ENCODE assay signal across 9 mouse cellular contexts in genomic region chrX:159696545-159696944, GRCm38 (mm10).
DNase-seq lines count a peak whose midpoint lies in the region; ATAC-seq and TF ChIP-seq lines count a peak whose summit lies in the region.
"Had no signal": no experiment of that assay in that cellular context is flagged by ENCODE, and none has a peak within 500 bp of the region (broad histone marks: within the 10 kb centered on the region; RNA-seq: fewer than 3 reads in every experiment).

No protein-coding gene starts in this region.

- H3K4me1 ChIP-seq in thymus, adult 2 months (replicated peaks; ENCODE audit: control insufficient read depth, insufficient read depth, low read length), result peaks cover 10% of the 10 kb centered on the region
- peaks cover 1% of the 10 kb centered on the region; the same call in 1 of the 2 replicates for H3K4me1 ChIP-seq in bone marrow, adult 2 months (ENCODE audit: control insufficient read depth, insufficient read depth, low read length)
- H3K4me1 ChIP-seq in midbrain, embryonic 14.5 days (ENCODE audit: control insufficient read depth, insufficient read depth, low read length), result 0 out of 2 replicates have a peak, but pooled peaks cover 2% of the 10 kb centered on the region
- H3K4me1 ChIP-seq: liver, embryonic 15.5 days had no signal

- TF ChIP-seq CTCF in thymus, adult 2 months (IDR thresholded peaks at IDR 0.05; ENCODE audit: borderline replicate concordance, control insufficient read depth, extremely low read depth, insufficient read depth, low read length, poor library complexity), result no peak
- no peak for TF ChIP-seq CTCF in bone marrow, adult 2 months (IDR thresholded peaks at IDR 0.05; ENCODE audit: control insufficient read depth, insufficient read depth, low read length)

- H3K36me3 ChIP-seq in thymus, adult 2 months (ENCODE audit: control insufficient read depth, insufficient read depth, low read length), result no peaks in the 10 kb centered on the region
- H3K36me3 ChIP-seq in midbrain, embryonic 14.5 days (ENCODE audit: control insufficient read depth, insufficient read depth, low read length), result no peaks in the 10 kb centered on the region
- H3K36me3 ChIP-seq: liver, embryonic 15.5 days had no signal

- 3% methylated on average over 2 of the region's 2 CpGs for WGBS in thymus, adult 2 months
- 5% methylated on average over 2 of the region's 2 CpGs for WGBS in bone marrow, adult 2 months
- 44% methylated on average over 2 of the region's 2 CpGs for WGBS in midbrain, embryonic 14.5 days

- H3K9me3 ChIP-seq in midbrain, embryonic 14.5 days (ENCODE audit: control insufficient read depth, low read length), result no peaks in the 10 kb centered on the region
- H3K9me3 ChIP-seq: liver, embryonic 15.5 days had no signal

- no peak overlapping the region for H3K4me3 ChIP-seq in thymus, adult 2 months (ENCODE audit: control insufficient read depth, insufficient read depth, low read length)
- H3K4me3 ChIP-seq in bone marrow, adult 2 months (replicated peaks; ENCODE audit: control insufficient read depth, low read depth, low read length), result no peak overlapping the region
- H3K4me3 ChIP-seq in midbrain, embryonic 14.5 days (replicated peaks; ENCODE audit: low read depth, low read length), result no peak overlapping the region
- H3K4me3 ChIP-seq: liver, embryonic 15.5 days had no signal

- H3K4me2 ChIP-seq in midbrain, embryonic 14.5 days (ENCODE audit: low read length), result no peak overlapping the region
- H3K4me2 ChIP-seq: hindbrain, embryonic 14.5 days; liver, embryonic 15.5 days had no signal

- ATAC-seq in megakaryocyte, adult 5-6 weeks (ENCODE audit: poor library complexity, severe bottlenecking), result peak; percentile 83
- ATAC-seq in midbrain, embryonic 14.5 days (ENCODE audit: low FRiP score, low TSS enrichment), result no peak
- no peak for ATAC-seq in erythroblast, adult 5-6 weeks (replicated peaks; ENCODE audit: low FRiP score, poor library complexity, severe bottlenecking)

- H3K27ac ChIP-seq in thymus, adult 2 months (ENCODE audit: control insufficient read depth, insufficient read depth, low read length), result peak overlapping the region; percentile 94
- H3K27ac ChIP-seq in bone marrow, adult 2 months (ENCODE audit: control insufficient read depth, insufficient read depth, low read depth, low read length, poor library complexity), result peak overlapping the region; percentile 48; the same call in 1 of the 2 replicates
- H3K27ac ChIP-seq in midbrain, embryonic 14.5 days (replicated peaks; ENCODE audit: low read depth, low read length), result no peak overlapping the region
- H3K27ac ChIP-seq: hindbrain, embryonic 14.5 days; liver, embryonic 15.5 days had no signal

- DNase-seq in thymus, adult 2 months, result no peak
- no peak for DNase-seq in thymus, postnatal 36 days
- no peak for DNase-seq in right cerebral cortex, postnatal 10 days (ENCODE audit: low spot score in 2 of 2)
- no peak for DNase-seq in midbrain, embryonic 14.5 days

- TF ChIP-seq POLR2A in thymus, adult 2 months (IDR thresholded peaks at IDR 0.05; ENCODE audit: control insufficient read depth, extremely low read depth, insufficient read depth, low read length, poor library complexity), result no peak
- no peak for TF ChIP-seq POLR2A in bone marrow, adult 2 months (IDR thresholded peaks at IDR 0.05; ENCODE audit: borderline replicate concordance, control insufficient read depth, low read depth, low read length)

- H3K9ac ChIP-seq in midbrain, embryonic 14.5 days (replicated peaks; ENCODE audit: low read length), result no peak overlapping the region
- H3K9ac ChIP-seq: hindbrain, embryonic 14.5 days; liver, embryonic 15.5 days had no signal

- H3K27me3 ChIP-seq in thymus, adult 2 months (ENCODE audit: control insufficient read depth, insufficient read depth, low read length), result no peaks in the 10 kb centered on the region
- H3K27me3 ChIP-seq in midbrain, embryonic 14.5 days (ENCODE audit: control insufficient read depth, insufficient read depth, low read length), result no peaks in the 10 kb centered on the region
- H3K27me3 ChIP-seq: liver, embryonic 15.5 days had no signal
